Mouse (Mus musculus) stomach, embryonic 15.5 days (tissue): ENCODE measurements around the gene Agap3. TPM values are rescaled to one million over a fixed set of nuclear protein-coding genes. Genes with fewer than 3 reads are reported as not detected.

ENCODE experiments used
- ATAC-seq: fragments of 200-750 bp; cut with Nextera tagmentation; 2 replicates; pipeline ENCODE4 v1.8.0; 2017; ENCODE audit warnings: low read depth, moderate number of reproducible peaks, moderate TSS enrichment; ENCODE audit not compliant: insufficient read depth, low FRiP score
- H3K27ac ChIP-seq: fragments of 300-500 bp; sonication (generic); 2 replicates; pipeline ENCODE4 v1.5.1; 2015; ENCODE audit warnings: mild to moderate bottlenecking, inconsistent platforms
- H3K27me3 ChIP-seq: fragments of 300-500 bp; sonication (generic); replicated peaks from 2 replicates; pipeline ENCODE4 v1.6.1; 2015; ENCODE audit warnings: inconsistent platforms
- H3K36me3 ChIP-seq: fragments of 300-500 bp; sonication (generic); 2 replicates; pipeline ENCODE4 v1.6.1; 2015; ENCODE audit warnings: inconsistent platforms
- H3K4me1 ChIP-seq: fragments of 300-500 bp; sonication (generic); 2 replicates; pipeline ENCODE4 v1.6.1; 2015; ENCODE audit warnings: inconsistent platforms
- H3K4me2 ChIP-seq: fragments of 300-500 bp; sonication (generic); 2 replicates; pipeline ENCODE4 v1.6.1; 2015; ENCODE audit warnings: mild to moderate bottlenecking, inconsistent platforms
- H3K4me3 ChIP-seq: fragments of 300-500 bp; sonication (generic); replicated peaks from 2 replicates; pipeline ENCODE4 v1.5.1; 2015; ENCODE audit warnings: inconsistent platforms
- H3K9ac ChIP-seq: fragments of 300-500 bp; sonication (generic); 2 replicates; pipeline ENCODE4 v1.6.1; 2015; ENCODE audit warnings: inconsistent platforms
- H3K9me3 ChIP-seq: fragments of 300-500 bp; sonication (generic); 2 replicates; pipeline ENCODE4 v1.6.1; 2016; ENCODE audit warnings: inconsistent platforms
- WGBS: fragments of 180-500 bp; shearing (Covaris S2); methylation state at CpG from one replicate; pipeline ENCODE4 v1.1.7; 2015; 5-methylcytosine and 5-hydroxymethylcytosine counted together
- polyA plus RNA-seq: library from polyadenylated mRNA; unstranded; fragments of >200 nt; fragmentation: Nextera tagmentation; extraction: Ambion mirVana; gene quantifications from 2 replicates; pipeline ENCODE4 v1.2.1, GENCODE M21; 2015

Agap3 gene
- polyA plus RNA-seq, 1 experiment from 2014 or later = 35.9 TPM

DNA sequence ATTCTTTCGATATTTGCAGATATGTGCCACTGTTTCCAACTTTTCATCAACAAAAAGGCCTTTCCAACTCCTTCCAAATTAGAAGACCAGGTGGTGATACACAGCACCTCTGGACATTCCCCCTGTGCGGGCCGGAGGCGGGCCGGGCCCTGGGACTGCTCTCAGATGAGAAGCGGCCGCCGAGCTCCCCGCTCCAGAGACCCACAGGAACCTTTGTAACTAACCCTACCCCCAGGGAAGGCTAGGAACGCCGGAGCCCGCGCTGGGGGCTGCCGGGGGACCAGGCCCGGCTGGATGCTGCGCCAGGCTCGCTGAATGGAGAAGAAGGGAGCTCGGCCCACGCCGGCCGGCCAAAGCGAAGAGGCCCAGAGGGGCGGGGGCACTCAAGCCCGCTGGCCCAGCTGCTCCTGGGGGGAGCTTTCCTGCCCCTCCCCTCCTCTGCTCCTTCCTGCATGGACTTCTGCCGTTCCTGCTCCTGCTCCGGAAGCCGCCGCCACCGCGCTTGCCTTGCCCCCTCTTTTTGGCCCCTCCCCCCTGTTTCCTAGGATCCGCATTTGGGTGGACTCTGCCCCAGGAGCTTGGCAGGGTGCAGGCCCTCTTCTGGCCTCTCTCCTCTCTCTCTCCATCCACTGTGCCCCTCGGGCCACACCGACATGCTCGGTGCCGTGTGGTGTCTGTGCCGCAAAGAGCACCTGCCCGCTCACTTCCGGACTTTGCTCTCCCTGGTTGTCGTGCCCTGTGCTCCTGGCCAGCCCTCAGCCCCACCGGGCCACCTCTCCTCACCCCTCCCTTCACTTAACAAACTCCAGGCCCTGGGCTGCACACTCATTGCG lies 30.5 kb downstream of the Agap3 start:
- Histone ChIP-seq H3K4me2 (peak overlapping the region; percentile 2; the same call in 1 of the 2 replicates), H3K36me3 (peaks cover 61% of the 10 kb centered on the region), H3K9ac (no peak overlapping the region), H3K4me1 (peaks cover 16% of the 10 kb centered on the region; the same call in 1 of the 2 replicates), H3K9me3 (no peaks in the 10 kb centered on the region), H3K27ac (peak overlapping the region; percentile 32; the same call in 1 of the 2 replicates), H3K4me3 (no peak overlapping the region), H3K27me3 (no peaks in the 10 kb centered on the region)
- WGBS = 54% methylated on average over 41 of the region's 41 CpGs
- ATAC-seq = peak; percentile 28; the same call in 1 of the 2 replicates

- 26% methylated on average over 11 of the region's 11 CpGs for WGBS
- ATAC-seq = peak; percentile 37; the same call in 1 of the 2 replicates
- Histone ChIP-seq H3K4me3 (no peak overlapping the region), H3K9ac (no peak overlapping the region), H3K27me3 (no peaks in the 10 kb centered on the region), H3K4me2 (peak overlapping the region; percentile 2; the same call in 1 of the 2 replicates), H3K9me3 (no peaks in the 10 kb centered on the region), H3K36me3 (peaks cover 62% of the 10 kb centered on the region), H3K4me1 (peaks cover 16% of the 10 kb centered on the region; the same call in 1 of the 2 replicates), H3K27ac (peak overlapping the region; percentile 32; the same call in 1 of the 2 replicates)
These were observed 31.3 kb downstream of the Agap3 start for GRCm38 (mm10) chr5:24483326-24483725.

DNA sequence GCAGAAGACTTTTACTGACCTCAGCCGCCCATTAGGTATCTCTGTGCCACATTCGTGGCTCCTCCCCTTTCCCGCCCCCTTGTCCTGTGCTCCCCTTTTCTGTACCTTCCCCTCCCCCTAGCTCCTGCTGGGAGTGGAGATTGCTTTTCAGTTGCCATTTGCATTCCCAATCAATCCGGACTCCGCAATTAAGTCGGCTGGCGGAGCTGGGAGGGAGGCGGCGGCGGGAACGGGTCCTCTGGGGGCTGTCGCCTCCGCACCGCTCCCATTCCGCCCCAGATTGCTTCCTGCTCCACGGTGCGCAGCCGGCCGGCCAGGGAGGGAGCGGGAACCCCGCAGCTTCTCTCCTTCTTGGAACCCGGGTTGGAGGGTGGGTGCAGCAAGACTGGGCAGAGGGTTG lies 33.0 kb downstream of the Agap3 start:
- Histone ChIP-seq H3K36me3 (peaks cover 60% of the 10 kb centered on the region), H3K4me2 (no peak overlapping the region), H3K4me3 (no peak overlapping the region), H3K27me3 (no peaks in the 10 kb centered on the region), H3K27ac (no peak overlapping the region), H3K9ac (no peak overlapping the region), H3K4me1 (peaks cover 16% of the 10 kb centered on the region; the same call in 1 of the 2 replicates), H3K9me3 (no peaks in the 10 kb centered on the region)
- 54% methylated on average over 22 of the region's 22 CpGs for WGBS
- ATAC-seq = no peak

DNA sequence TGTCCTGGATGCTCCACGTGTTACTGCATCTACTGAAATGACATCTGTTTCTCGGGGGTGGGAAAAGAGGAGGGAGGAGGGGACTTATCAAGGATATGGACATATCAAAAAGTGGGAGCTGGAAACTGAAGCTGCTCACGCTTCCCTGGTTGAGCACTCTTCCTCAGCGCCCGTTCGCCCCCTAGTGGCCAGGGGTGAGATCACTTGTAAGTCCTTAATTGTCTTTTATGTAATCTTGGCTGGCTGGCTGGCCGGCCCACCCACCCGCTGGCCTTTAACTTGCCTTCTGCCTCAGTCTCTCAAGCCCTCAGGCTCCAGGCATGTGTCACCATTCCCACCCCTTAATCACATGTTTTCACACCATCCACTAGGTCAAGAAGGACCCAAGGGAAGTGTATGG lies 34.1 kb downstream of the Agap3 start:
- Histone ChIP-seq H3K27ac (no peak overlapping the region), H3K4me3 (no peak overlapping the region), H3K4me1 (peaks cover 16% of the 10 kb centered on the region; the same call in 1 of the 2 replicates), H3K9me3 (no peaks in the 10 kb centered on the region), H3K27me3 (no peaks in the 10 kb centered on the region), H3K36me3 (peaks cover 55% of the 10 kb centered on the region), H3K9ac (no peak overlapping the region), H3K4me2 (no peak overlapping the region)
- WGBS = under 1% methylated on average over 8 of the region's 8 CpGs
- ATAC-seq = no peak

DNA sequence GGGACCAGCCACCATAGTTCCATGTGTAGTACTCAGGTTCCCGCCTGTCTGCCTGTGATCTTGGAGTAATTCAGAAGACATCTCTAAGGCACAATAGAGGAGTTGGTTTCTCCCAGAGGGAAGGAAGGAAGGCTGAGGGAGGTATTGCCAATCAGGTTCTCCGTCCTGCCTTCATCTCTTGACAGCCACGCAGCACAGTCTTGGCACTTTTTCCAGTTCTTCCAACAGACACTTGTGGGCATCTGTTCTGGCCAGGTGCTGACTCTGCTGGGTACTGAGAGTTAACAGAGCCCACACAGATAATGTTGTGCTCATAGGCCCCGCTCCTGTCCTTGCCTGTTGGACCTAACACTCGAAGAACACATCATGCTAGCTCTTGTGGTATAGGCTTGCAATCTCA lies 34.8 kb downstream of the Agap3 start:
- H3K4me3 ChIP-seq = no peak overlapping the region
- H3K27ac ChIP-seq = no peak overlapping the region
- H3K36me3 ChIP-seq = peaks cover 55% of the 10 kb centered on the region
- no peaks in the 10 kb centered on the region for H3K9me3 ChIP-seq
- 95% methylated on average over 5 of the region's 5 CpGs for WGBS
- no peak overlapping the region for H3K4me2 ChIP-seq
- peaks cover 14% of the 10 kb centered on the region; the same call in 1 of the 2 replicates for H3K4me1 ChIP-seq
- no peak for ATAC-seq
- H3K27me3 ChIP-seq = no peaks in the 10 kb centered on the region
- no peak overlapping the region for H3K9ac ChIP-seq

DNA sequence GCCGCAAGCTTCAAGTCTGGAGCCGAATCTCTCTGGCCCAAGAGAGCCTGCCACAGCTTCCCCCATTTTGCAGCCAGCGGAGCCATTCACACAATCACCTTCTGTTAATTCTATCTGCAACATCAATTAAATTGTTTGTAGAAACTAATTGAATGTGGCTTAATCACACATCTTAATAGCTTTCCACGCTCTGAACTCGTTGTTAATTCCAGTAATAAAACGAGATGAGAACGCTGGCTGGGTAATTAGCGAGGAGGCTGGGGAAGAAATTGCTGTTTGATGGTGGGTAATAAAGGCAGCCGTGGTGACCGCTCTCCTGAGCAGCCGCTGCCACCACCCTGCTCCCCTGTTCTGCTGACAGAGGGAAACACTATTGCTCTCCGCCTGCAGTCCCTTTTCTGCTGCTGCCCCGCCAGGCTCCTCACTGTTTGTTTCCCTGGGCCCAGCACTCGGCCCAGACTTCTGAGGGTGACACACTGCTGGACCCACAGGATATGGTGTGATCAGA lies 38.5 kb downstream of the Agap3 start:
- H3K27me3 ChIP-seq = no peaks in the 10 kb centered on the region
- H3K4me2 ChIP-seq = no peak overlapping the region
- H3K9me3 ChIP-seq = no peaks in the 10 kb centered on the region
- 0 out of 2 replicates have a peak, but pooled peaks cover 2% of the 10 kb centered on the region for H3K4me1 ChIP-seq
- H3K9ac ChIP-seq = no peak overlapping the region
- ATAC-seq = no peak
- H3K36me3 ChIP-seq = peaks cover 57% of the 10 kb centered on the region
- H3K4me3 ChIP-seq = no peak overlapping the region
- H3K27ac ChIP-seq = no peak overlapping the region
- WGBS = 74% methylated on average over 14 of the region's 14 CpGs

GRCm38 (mm10) chr5:24492546-24493285 lies 40.7 kb downstream of the Agap3 start:
- WGBS = 84% methylated on average over 16 of the region's 16 CpGs
- Histone ChIP-seq H3K9ac (no peak overlapping the region), H3K27me3 (no peaks in the 10 kb centered on the region), H3K4me1 (no peaks in the 10 kb centered on the region), H3K27ac (no peak overlapping the region), H3K36me3 (peaks cover 57% of the 10 kb centered on the region), H3K4me3 (no peak overlapping the region), H3K4me2 (no peak overlapping the region), H3K9me3 (no peaks in the 10 kb centered on the region)
- ATAC-seq = no peak

DNA sequence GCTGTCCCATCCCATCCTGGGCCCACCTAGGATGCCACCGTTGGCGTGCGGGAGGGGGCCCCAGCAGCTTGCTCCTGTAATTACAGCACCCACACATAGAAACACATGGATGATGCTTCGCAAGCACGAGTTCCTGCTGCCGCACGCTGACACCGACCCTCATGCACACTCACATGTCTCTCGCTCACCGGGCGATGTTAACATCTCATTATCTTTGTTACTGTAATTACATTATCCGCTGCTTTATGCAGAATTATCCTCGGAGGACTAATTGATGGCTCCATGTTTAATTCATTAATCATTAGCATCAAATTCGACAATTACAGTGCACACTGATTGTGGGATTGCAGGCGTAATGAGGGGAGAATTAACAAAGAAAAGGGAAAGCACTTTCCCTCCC lies 43.0 kb downstream of the Agap3 start:
- Histone ChIP-seq H3K9ac (no peak overlapping the region), H3K36me3 (peaks cover 56% of the 10 kb centered on the region), H3K9me3 (no peaks in the 10 kb centered on the region), H3K27ac (no peak overlapping the region), H3K4me1 (no peaks in the 10 kb centered on the region), H3K4me2 (no peak overlapping the region), H3K27me3 (no peaks in the 10 kb centered on the region), H3K4me3 (no peak overlapping the region)
- no peak for ATAC-seq
- WGBS = 88% methylated on average over 15 of the region's 15 CpGs

DNA sequence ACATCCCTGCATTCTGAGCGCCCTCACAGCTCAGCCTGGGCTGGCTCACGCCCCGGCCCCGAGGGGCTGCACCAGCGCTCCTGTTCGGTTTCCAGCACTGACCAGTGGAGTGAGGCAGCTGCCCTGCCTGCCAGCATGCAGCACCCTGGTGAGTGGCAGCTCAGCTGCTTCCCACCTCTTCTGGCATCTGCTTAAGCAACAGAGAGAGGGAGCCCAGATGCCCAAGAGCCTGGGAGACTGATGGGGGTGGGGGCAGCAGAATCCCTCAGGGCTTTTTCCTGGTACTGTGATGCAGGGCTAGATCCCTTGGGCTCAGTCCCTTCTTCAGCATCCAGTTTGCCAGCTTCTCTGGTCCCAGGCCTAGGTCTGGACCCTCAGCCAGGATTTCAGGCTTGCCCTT lies 44.8 kb downstream of the Agap3 start:
- no peak overlapping the region for H3K27ac ChIP-seq
- H3K4me1 ChIP-seq = no peaks in the 10 kb centered on the region
- H3K36me3 ChIP-seq = peaks cover 62% of the 10 kb centered on the region
- 82% methylated on average over 6 of the region's 6 CpGs for WGBS
- no peaks in the 10 kb centered on the region for H3K9me3 ChIP-seq
- H3K9ac ChIP-seq = no peak overlapping the region
- H3K27me3 ChIP-seq = no peaks in the 10 kb centered on the region
- no peak overlapping the region for H3K4me2 ChIP-seq
- H3K4me3 ChIP-seq = no peak overlapping the region
- ATAC-seq = no peak

DNA sequence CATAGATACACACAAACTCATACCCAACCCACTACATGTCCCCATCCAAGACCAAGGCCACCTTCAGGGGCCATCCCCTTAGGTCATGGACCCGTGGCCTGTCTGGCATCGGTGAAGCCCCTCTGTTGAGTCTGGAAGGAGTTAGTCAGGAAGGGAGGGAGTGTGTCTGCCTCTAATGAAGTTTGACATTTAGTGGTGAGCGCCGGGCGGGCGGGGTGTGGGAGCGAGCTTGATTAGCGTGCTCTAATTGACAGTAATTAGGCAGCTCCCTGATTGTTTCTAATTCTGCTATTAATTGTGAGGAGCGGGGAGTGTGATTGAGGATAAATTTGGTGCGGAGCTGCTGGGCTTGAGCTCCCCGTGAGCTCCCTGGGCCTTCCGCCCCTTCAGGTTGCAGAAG lies 45.5 kb downstream of the Agap3 start:
- Histone ChIP-seq H3K9ac (no peak overlapping the region), H3K4me2 (no peak overlapping the region), H3K9me3 (no peaks in the 10 kb centered on the region), H3K4me1 (no peaks in the 10 kb centered on the region), H3K36me3 (peaks cover 59% of the 10 kb centered on the region), H3K27ac (no peak overlapping the region), H3K4me3 (no peak overlapping the region), H3K27me3 (no peaks in the 10 kb centered on the region)
- WGBS = 87% methylated on average over 12 of the region's 12 CpGs
- no peak for ATAC-seq

DNA sequence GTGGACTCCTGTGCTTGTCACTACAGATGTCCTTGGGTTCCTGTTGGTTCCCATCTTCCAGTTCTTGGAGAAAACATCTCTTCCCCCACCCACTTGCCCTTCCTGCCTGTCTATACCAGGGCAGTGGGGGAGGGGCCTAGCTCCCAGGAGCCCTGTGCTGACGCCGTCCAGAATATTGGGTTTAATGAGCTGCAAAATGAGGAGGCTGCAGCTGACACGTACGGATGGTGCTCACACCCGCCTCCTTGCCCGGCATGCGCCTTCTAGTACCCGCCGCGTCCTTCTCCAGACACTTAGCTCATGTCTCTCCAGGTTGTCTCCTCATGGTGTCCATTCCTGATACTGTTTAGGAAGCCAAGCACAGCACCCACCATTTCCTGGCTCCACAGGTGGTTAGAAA lies 47.1 kb downstream of the Agap3 start:
- H3K27ac ChIP-seq = no peak overlapping the region
- WGBS = 83% methylated on average over 10 of the region's 10 CpGs
- no peak overlapping the region for H3K9ac ChIP-seq
- no peak for ATAC-seq
- H3K36me3 ChIP-seq = peaks cover 46% of the 10 kb centered on the region
- no peaks in the 10 kb centered on the region for H3K9me3 ChIP-seq
- no peaks in the 10 kb centered on the region for H3K4me1 ChIP-seq
- H3K4me3 ChIP-seq = no peak overlapping the region
- peaks cover 4% of the 10 kb centered on the region; the same call in 1 of the 2 replicates for H3K27me3 ChIP-seq
- H3K4me2 ChIP-seq = no peak overlapping the region

DNA sequence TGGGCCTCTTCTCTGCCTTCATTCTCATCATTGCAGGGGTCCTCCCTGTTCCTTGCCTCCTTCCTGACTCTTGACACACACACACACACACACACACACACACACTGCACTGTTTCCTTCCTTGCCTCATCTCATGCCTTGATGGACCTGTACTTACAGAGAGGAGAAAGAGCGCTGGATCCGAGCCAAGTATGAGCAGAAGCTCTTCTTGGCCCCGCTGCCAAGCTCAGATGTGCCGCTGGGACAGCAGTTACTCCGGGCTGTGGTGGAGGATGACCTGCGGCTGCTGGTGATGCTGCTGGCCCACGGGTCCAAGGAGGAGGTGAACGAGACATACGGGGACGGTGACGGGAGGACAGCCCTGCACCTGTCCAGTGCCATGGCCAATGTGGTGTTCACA lies 48.9 kb downstream of the Agap3 start:
- H3K27me3 ChIP-seq = peaks cover 17% of the 10 kb centered on the region; the same call in 1 of the 2 replicates
- ATAC-seq = no peak
- no peaks in the 10 kb centered on the region for H3K9me3 ChIP-seq
- peaks cover 46% of the 10 kb centered on the region for H3K36me3 ChIP-seq
- peaks cover 6% of the 10 kb centered on the region; the same call in 1 of the 2 replicates for H3K4me1 ChIP-seq
- H3K27ac ChIP-seq = no peak overlapping the region
- no peak overlapping the region for H3K4me3 ChIP-seq
- WGBS = 83% methylated on average over 11 of the region's 11 CpGs
- no peak overlapping the region for H3K9ac ChIP-seq
- H3K4me2 ChIP-seq = no peak overlapping the region
